Mouse (Mus musculus): Measurements from ENCODE around the gene Gm20388.

Gene Gm20388

GRCm38 (mm10) chr8:124360911-124361310 lies 4450.3 kb downstream of the Gm20388 start:
- in situ Hi-C loops (cut with MboI, MseI): no loop called here

DNA sequence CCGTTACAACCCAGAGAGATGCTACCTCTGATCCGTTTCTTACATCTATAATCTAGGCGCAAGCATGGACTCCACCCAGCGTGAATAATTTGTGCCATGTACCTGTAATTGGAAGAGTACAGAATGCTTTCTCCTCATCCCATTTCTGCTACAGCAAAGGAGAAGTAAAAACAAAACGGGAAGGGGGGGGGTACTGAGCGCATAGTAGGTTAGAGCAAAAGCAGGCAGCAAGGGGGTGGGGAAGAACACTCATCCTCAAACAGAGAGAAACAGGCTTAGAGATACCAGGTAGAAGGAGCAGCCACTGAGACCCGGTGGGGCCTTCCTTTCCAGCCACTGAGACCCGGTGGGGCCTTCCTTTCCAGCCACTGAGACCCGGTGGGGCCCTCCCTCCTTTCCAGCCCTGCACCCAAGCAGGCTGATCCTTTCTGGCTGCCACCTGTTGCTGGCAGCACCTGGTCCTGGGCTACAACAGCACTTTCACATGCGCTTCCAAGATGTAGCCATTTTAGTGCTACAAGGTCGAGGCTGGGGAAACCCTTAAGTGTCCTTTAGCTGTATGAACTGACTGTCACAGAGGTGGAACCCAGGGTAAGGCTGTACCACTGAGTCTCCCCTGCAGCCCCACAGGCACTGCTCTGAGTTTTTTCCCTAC lies 4451.3 kb downstream of the Gm20388 start:
- in situ Hi-C loops (cut with MboI, MseI): no loop called here

DNA sequence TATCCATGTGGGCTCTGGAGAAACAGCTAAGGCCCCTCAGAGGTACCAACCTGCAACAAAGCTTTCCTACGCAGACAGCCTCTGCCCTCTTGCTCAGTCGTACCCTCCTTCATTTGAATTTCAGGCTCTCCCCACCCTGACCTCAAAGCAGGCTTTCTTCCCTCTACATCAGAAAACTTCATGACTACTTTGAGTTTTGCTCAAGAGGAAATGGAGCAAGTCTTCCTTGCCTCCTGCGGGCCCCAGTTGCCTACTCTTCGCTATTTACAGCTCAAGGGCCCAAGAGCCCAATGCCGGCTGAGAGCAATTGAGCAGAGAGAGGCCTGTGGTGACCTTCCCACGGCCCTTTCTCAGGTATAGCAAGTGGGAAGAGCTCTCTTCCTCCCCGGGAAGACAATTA lies 4451.9 kb downstream of the Gm20388 start:
- in situ Hi-C loops (cut with MboI, MseI): no loop called here

- in situ Hi-C loops (cut with MboI, MseI): no loop called here
These were observed 4452.7 kb downstream of the Gm20388 start for GRCm38 (mm10) chr8:124363337-124363736.

DNA sequence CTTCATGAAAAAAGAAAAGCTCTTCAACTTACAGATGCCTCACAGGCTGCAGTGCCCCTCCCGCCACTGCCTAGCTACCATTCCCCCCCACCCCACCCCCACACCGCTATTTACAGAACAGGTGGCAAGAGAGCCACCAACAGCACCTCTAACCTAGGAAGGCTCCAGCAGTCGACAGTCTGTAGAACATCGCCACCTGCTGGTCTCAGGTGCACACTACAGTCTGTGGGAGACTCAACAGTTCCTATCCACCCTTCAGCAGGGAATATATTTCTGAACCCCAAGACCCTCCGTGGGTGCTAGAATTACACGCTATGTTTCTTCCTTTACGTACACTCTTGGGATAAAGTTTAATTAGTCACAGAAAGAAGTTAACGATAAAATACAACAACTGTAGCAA lies 4457.6 kb downstream of the Gm20388 start:
- in situ Hi-C loops (cut with MboI, MseI): no loop called here

- in situ Hi-C loops (cut with MboI, MseI): no loop called here
These were observed 4460.0 kb downstream of the Gm20388 start for GRCm38 (mm10) chr8:124370422-124371183.

- in situ Hi-C loops (cut with MboI, MseI): no loop called here
These were observed 4460.9 kb downstream of the Gm20388 start for GRCm38 (mm10) chr8:124371410-124372123.

- in situ Hi-C loops (cut with MboI, MseI): no loop called here
These were observed 4463.1 kb downstream of the Gm20388 start for GRCm38 (mm10) chr8:124373753-124374152.

- in situ Hi-C loops (cut with MboI, MseI): no loop called here
These were observed 4464.5 kb downstream of the Gm20388 start for GRCm38 (mm10) chr8:124375168-124375567.

GRCm38 (mm10) chr8:124375727-124376126 lies 4465.1 kb downstream of the Gm20388 start:
- in situ Hi-C loops (cut with MboI, MseI): no loop called here

DNA sequence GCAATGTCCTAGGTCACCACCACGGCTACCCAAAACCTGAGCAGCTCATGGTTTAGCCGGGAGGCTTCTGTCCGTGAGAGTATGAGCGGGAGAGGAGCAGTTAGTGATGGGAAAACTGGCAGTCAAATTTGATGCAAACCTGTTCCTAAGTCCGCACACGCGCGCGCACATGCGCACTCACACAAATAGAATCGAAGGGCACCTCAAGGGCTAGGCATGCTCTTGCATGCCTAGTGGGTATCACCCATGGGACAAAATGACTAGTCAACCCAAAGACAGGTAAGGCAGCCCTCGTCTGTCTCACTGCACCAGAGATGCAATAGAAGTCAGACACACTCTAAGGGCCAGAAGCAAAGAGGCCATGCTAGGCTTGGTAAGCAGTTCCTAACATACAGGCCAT lies 4465.8 kb downstream of the Gm20388 start:
- in situ Hi-C loops (cut with MboI, MseI): no loop called here

- in situ Hi-C loops (cut with MboI, MseI): no loop called here
These were observed 4468.6 kb downstream of the Gm20388 start for GRCm38 (mm10) chr8:124379289-124379688.

GRCm38 (mm10) chr8:124382235-124382634 lies 4471.6 kb downstream of the Gm20388 start:
- in situ Hi-C loops (cut with MboI, MseI): no loop called here

DNA sequence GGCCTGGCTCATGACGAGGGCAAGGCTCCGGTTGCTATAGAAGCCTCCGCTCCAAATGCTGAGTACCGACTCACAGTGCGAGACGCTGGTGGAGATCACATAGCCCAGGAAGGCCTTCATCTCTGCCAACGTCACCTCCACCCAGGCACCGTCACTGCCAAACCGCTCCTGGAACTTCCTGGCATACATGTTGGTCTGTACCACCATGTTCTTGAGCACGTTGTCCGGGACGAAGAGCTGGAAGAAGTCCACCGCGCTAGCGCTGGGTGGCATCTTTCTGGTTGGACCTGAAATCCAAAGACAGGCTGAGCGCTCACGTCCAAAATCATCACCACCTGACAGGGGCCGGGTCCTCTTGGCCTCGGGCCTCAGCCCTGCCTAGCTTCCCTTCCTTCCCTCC lies 4473.7 kb downstream of the Gm20388 start:
- in situ Hi-C loops (cut with MboI, MseI): no loop called here

GRCm38 (mm10) chr8:124386225-124386899 lies 4475.7 kb downstream of the Gm20388 start:
- in situ Hi-C loops (cut with MboI, MseI): no loop called here

DNA sequence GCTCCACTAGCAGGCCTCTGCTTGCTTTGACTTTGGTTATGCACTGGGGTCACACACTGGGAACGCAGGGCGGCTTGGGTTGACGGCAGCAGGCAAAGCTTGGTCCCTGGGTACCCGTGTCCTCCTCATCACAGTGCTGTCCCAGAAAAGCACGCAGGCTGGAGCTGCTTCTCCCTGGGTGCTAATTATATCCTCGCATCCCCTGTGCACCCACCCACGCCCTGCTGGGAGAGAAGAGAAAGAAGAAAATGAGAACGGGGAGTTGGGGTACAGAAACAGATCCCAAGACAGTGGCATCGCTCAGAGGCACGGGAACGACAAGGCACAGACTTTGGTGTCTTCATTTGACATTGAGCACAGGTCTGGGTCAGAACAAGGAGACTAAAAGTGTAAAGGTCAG lies 4478.9 kb downstream of the Gm20388 start:
- in situ Hi-C loops (cut with MboI, MseI): no loop called here

- in situ Hi-C loops (cut with MboI, MseI): no loop called here
These were observed 4480.6 kb downstream of the Gm20388 start for GRCm38 (mm10) chr8:124391191-124391590.

- in situ Hi-C loops (cut with MboI, MseI): no loop called here
These were observed 4481.8 kb downstream of the Gm20388 start for GRCm38 (mm10) chr8:124392271-124393012.

DNA sequence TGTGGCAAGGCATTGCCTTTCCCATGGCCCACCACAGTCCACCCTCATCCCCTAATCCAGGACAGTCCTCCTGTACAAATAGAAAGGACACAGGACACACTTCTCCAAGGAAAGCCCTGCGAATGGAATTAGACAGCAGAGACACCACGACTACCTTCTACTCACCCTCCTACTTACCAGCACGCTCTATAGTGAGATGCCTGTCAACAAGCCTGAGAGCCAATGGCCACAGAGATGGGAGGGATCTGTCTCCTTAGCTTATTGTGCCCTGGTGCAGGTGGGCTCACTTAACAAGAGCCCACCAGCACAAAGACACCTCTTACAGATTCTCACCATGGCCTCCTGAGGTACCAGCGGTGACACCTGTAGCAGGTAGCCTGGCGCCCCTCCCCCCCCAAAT lies 4482.4 kb downstream of the Gm20388 start:
- in situ Hi-C loops (cut with MboI, MseI): no loop called here

DNA sequence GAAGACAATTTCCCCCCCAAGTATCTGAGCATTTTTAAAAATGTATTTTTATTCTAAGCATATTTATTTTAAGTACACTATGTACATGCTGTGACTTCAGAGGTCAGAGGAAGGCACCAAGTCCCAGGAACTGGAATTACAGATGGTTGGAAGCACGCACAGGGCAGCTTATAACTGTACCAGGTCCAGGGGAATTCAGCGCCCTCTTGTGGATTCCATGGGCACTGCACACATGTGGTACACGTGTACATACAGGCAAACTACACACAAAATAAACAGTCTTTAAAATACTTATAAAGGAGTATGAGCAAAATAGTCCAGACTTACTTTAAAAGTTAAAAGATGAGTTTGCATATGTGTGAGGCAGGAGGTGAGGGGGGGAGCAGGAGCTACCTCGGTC lies 4483.3 kb downstream of the Gm20388 start:
- in situ Hi-C loops (cut with MboI, MseI): no loop called here

DNA sequence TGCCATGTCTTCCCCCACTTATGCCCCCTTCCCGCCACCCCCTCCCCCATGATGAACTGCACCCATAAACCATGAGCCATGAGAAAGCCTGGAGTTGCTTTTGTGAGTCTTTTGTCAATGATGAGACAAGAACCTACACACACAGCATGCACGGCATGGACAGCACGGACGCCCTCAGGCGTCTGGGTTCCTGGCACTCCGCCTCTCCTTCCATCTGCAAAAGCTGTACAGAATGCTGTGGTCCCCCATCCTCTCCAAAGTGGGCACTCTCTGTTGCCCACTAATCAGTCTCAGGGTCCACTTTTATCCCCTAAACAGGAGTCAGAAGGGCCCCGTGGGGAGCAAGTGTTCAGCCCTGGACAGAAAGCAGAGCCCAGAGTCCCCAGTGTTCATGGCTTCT lies 4484.3 kb downstream of the Gm20388 start:
- in situ Hi-C loops (cut with MboI, MseI): no loop called here

Measured in T-helper 1 cell (primary cell).